Mouse (Mus musculus) testis, adult 2 months (tissue): ENCODE measurements around the gene Gm28230.

Source experiments
- CTCF ChIP-seq: fragments of 200-500 bp; IDR thresholded peaks from 2 replicates; pipeline ENCODE4 v1.5.1; 2012; ENCODE audit warnings: low read depth, mild to moderate bottlenecking, inconsistent platforms, low read length, moderate library complexity; ENCODE audit not compliant: control insufficient read depth, insufficient read depth, insufficient replicate concordance
- POLR2A ChIP-seq: fragments of 200-500 bp; IDR thresholded peaks from 2 replicates; pipeline ENCODE4 v1.6.1; 2012; ENCODE audit warnings: low read depth, mild to moderate bottlenecking, inconsistent platforms, low read length, moderate library complexity; ENCODE audit not compliant: control insufficient read depth

DNA sequence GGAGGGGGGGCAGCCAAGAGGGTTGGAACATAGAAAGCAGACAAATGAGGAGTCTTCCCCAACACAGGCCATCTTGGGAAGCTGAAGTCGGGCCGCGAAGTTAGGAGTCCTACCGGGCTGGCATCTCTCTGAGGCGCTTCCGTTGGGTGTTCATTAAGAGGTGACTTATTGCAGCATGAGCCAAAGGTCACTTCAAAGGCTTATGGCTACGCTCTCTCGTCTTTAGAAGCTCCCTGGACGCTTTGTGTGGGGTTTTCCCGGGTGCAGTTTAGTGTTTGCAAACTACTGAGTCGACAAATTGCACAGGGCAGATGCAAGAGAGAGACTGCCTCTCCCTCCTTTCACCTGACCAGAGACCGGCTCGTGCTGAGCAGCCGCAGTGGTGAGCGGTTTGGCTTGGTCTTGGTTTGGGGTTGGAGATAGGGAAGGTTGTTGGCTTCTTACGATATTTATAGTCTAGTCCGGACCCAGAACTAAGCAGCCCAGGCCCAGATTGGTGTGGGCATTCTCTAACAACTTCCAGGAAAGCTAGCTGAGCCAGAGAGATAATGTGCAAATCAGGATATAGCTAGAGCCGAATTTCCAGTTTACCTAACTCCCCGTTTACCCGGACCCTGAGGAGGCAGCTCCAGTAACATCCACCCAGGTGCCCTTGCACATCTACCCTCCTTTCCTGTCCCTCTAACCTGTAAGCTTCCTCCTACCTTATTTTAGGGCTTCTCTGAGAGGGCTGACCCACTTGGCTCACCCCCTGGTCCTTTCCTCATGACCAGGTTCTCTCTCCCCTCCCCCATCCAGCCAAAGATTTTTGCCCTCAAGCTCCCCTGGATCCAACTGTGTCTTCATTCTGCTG lies 12.3 kb downstream of the Gm28230 start:
- TF ChIP-seq CTCF (no peak), POLR2A (no peak)
